Mouse (Mus musculus) 3134 (cell line): Measurements from ENCODE around the gene Chd1l.
A peak's percentile ranks its signal among the peaks of the same experiment; 100 is the strongest.

Source experiments
- DNase-seq: peaks from one replicate; pipeline ENCODE4 v3.0.0-alpha.2; 2011; ENCODE audit warnings: low spot score; ENCODE audit not compliant: insufficient read length; ENCODE audit errors: extremely low read depth

Gene Chd1l

DNA sequence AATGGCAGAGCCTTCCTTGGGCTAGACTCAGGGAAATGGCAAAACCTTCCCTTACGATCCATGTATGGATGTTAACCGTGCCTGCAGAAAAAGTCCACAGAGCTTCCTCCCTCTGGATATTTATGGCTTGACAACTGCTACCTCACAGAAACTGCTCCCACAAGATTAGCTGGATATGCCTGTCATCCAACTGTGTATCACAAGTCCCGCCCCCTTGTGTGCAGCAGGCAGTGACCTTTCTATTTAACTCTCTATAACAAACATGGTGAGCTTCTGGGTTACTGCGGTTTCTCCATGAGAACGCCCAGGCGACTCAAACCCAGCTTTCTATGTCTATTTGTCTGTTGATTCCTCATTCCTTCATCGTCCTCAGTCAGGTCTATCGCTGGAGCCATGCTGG, 7.9 kb upstream of the Chd1l start:
- DNase-seq, result no peak

DNA sequence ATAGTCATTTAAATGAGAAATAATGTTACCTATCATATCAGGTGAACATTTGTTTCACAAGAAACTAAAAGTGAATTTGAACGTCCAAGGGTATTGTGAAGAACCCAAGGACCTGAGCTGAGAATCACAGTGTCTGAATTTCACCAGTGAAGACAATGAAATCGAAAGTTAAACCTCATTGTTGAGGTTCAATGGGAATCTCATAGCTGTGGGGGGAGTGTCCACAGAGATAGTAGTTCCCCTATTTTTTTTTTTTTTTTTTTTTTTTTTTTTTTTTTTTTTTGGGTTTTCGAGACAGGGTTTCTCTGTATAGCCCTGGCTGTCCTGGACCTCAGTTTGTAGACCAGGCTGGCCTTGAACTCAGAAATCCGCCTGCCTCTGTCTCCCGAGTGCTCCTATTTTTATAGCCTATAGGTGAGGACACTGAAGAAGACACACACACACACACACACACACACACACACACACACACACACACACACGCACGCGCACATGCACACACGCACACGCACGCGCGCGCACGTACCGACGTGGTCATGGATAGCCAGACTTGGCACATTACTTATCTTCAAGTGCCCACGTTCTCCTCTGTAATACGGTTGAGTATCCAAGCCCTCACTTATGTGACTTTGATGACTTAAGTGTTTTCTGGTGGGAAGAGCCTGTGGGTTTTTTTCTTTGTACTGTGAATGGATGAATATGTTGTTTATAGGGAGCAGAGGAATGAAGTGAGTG, 7.3 kb upstream of the Chd1l start:
- DNase-seq, result no peak

DNA sequence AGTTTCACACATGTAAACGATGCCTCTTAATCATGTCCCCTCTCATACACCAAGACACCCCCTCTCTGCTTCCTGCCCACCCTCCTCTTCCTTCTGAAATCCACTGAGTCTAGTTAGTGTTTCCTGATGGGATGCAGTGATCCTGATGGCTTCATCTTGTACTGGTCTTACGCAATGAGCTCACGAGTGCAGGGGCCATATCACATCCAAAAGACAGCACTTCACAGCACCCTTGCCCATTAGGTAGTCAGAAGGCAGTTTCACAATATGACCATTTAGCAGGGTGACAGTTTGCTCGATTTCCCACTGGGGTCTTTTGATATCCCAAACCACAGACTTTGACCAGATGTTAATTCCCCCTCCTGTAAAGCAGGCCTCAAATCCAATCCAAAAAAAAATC, 5.9 kb upstream of the Chd1l start:
- DNase-seq, result no peak

DNA sequence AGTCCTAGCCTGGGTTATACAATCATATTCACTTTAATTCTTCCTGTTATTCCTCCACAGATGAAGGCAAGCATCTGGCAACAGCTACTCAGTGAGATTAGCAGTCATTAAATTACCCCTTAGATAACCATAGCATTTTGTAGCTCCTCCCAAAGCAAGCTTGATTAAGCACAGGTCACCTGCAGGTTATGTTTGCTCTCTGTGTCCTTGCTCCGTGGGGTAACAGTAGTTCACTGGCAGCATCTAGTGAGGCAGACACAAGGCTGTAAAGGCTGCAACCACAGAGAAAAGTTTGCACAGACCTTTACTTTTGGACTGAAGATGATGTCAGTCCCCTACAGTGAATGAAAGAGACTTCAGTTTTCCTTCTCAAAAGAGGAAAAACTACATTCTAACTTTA, 5.2 kb upstream of the Chd1l start:
- DNase-seq, result no peak

DNA sequence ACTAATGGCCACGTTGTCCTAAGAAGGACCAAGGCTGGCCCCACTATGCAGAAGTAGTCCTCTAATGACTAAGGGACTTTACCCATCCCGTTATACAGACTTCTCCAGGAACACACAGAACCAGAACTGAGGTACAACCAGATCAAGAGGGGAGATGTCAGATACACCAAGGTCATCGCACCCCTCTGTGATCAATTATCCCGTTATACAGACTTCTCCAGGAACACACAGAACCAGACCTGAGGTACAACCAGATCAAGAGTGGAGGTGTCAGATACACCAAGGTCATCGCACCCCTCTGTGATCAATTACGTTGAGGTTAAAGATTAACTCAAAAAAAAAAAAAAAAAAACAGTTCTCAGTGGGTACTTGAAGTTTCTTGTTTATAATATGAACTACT, 1.0 kb upstream of the Chd1l start:
- no peak for DNase-seq

DNA sequence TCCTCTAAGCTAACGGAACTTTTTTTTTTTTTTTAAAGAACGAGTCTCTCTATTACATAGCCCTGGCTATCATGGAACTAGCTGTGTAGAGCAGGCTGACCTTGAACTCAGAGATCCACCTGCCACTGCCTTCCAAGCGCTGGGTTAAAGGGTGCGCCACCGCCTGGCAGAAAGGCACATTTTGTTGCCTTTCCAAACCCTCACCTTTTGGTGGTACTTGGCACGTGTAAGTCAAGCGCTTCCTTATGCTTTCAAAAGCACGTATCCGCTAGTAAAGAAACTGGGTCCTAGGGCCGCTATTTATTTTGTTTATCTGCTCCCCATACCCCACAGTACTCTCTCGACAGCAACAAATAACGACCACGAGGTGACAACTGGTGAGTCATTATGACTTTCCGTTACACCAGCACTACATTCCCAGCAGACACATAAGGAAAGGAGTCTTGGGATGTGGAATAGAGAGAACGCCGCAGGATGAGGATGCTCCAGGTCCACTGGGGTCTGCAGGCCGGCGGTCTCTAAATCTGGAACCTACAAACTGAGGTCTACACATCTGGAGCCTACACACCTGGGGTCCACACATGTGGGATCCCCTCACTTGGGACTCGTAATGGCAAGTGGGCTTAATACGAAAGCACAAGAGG, 680 bp downstream of the Chd1l start:
- no peak for DNase-seq

DNA sequence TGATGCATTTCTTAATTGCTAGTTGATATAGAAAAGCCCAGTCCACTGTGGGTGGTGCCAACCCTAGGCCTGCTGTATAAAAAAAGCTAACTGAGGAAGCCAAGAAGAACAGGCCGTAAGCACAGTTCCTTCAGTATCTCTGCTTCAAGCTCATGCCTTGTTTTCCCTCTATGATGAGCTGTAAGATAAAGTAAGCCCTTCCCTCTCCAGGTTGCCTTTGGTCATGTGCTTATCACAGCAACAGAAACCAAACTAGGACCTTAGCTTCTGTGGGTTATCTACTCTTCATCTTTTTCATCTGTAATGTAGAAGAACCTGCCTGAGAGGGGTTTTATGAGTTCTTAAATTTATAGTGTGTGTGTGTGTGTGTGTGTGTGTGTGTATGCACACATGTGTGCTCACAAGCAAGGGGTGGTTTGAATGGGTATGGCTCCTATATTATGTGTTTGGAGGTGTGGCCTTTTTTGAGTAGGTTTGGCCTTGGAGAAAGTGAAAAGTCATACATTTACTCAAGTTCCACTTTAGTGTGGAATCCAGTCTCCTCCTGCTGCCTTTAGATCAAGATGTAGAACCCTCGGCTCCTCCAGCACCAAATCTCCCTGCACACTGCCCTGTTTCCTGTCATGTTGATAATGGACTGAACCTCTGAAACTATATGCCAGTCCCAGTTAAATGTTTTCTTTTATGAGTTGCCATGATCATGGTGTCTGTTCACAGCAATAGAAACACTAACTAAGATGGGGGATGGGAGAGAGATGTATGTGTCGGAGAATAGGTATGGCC, 9.8 kb downstream of the Chd1l start:
- DNase-seq, result no peak

DNA sequence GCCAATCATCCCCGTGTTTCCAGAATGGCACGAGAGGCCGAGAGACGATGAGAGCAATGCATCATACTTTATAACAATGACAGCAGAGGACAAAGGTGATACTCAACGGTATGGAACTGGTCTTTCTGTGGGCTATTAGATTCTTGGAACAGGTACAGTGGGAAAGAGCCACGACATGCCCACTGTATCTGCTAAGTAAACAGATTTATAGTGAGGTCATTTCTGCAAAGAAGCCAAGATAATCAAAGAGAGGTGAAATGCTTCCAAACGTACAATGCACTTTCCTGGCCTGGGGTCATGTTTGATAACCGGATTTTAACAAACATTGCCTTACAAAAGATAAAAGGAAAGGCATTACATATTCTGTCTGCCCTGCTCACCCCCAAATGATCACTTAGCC, 13.2 kb downstream of the Chd1l start:
- DNase-seq, result no peak

DNA sequence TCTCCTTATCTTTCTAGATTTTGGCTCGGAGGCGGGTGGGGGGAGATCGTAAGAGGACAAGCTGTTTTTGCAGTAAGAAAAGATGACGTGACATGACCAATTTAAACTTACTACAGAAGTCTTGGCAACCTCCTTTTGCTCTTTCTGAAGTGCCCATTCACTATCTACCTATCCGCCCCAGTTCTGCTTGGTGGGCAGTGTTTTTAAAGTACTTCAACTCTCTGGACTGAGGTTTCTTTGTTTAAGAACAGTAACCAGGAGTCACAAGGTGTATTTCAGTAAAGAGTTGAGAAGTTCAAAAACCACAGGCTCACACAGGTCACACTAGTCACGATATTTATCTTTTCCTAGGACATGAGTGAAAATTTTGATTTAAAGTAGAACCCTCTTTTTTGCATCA, 14.9 kb downstream of the Chd1l start:
- no peak for DNase-seq

DNA sequence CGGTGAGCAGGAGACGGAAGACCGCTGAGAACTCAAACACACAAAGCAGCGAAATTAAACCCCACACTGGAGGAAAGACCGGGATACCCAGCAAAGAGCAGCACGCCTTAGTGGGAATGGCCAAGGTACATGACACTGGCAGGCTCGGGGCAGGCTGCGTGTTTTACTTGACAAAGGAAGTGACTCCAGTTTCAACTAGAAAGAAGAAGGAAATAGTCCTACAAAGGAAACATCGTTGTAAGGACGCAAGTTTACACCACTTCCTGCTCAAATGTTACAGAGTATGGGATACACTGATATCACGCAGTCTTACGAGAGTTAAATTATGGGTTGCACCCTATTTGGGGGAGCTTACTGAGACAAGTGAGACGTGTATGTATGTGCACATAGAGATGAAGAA, 15.9 kb downstream of the Chd1l start:
- DNase-seq, result no peak

DNA sequence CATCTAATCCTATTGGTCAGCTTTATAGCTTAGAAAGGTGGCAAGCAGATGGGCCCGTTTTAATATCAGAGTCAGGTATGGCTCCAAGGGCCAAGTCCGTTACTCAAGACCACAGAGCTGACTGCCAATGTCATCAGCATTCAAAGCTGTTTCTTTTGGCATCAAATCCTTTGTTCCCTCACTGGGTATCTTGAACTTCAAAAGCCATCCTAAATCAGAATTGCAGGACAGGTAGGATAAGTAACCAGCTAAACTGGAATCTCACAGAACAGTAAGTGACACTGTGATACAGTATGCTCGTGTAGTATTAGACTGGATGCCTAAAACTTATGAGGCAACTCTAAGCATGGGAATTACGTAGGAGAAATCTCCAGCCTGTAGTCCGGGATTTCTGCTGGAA, 16.9 kb downstream of the Chd1l start:
- DNase-seq, result no peak

DNA sequence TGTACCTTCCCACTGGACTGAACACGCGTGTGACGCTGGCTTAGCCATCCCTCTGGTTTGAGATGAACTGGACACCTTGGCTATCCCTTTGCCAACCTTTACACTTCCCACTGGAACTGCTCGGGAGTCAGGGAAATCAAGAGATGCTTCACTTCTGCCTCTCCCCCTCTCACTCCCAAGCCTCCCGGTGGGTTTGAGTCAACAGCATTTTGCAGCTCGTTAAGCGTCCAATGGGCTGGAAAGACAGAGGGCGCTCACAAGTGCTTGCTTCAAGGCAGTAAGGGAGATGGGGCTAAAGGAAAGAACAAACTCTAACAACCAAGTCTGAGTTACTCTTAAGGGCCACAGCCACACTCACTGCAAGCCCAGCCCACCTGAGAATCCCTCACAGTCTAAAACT, 19.3 kb downstream of the Chd1l start:
- no peak for DNase-seq

DNA sequence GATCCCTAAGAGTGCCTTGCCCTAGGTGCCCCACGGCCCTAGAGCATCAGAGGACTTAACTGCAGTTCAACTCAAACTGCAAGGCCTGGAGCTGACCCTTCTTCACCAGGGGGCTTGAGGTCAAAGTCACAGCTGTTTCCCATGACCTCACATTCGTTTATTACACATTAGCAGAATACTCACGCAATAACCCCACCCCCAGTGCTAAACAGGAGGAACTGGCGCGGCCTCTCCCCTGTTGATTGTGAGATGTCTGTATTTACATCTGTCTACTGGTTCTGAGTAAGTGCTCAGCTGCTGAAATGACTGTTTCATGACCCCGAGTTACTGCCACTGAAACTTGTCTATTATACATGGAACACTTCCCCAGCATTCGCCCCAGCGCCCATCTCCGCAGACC, 22.3 kb downstream of the Chd1l start:
- no peak for DNase-seq

DNA sequence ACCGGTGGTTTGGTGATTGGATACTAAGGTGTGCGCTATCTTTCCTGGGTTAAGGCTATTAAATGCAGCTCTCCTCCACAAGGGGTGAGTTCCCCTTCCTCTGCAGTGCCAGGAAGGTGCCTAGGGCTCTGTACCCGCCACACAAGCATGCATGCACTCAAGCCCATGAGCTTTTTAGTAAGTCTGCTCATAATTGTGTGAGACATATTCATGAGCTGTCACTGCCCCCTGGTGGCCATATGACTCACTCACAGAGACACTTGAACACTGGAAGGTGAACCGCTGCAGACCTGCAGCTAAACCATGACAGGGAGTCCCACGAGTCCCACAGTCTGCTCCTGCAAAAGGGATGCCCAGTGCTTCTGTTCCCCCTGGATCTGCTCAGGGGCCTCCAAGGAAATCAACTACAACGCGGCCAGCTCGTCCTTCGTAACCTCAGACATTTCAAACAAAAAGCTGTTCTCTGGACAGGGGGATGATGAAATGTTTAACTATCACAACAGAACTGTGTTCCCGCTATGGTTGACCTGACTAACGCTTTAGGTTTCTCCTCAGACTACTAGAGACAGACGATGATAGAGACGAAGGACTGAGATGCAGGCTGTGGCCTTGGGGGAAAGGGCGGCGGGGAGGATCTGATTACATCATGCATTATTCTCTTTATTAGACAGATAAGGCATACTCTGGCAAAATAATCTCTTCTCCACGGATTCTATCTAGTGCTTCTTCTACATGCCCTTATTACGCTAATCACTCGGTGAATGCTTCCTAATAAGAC, 24.4 kb downstream of the Chd1l start:
- peak; percentile 32 for DNase-seq

DNA sequence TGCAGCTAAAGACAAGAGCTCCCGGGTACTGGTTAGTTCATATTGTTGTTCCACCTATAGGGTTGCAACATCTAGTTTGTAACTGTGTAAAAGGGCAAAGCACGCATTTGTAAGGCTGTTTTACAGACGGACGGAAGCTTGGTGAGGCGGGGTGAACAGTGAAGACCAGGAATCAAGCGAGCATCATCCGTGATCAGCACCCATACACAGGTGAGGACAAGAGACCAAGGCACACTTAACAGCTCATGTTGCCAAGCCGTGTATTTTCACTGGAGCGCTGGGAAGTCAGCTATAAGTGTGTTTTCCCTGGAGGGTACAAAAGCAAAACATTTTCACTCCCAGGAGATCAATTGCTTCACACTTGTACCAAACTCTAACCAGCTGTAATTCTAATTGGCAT, 36.2 kb downstream of the Chd1l start:
- no peak for DNase-seq

DNA sequence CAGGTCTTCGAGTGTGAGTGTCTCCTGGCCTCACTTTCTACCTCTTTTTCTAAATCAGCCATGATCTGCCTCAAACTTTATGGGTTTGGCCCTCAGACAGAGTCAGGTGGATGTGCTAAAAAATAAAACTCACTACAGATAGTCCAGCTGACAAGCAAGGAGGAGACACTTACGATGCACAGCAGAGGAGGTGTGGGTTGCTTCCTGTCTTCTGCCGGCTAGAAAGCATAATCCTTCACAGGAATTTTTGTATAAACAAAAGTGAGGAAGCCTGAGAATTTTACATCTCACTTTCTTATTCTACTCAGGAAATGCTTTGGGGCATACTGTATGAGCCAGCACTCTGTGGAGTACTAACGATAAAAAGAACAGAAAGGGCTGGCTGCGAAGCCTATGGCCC, 45.4 kb downstream of the Chd1l start:
- no peak for DNase-seq

DNA sequence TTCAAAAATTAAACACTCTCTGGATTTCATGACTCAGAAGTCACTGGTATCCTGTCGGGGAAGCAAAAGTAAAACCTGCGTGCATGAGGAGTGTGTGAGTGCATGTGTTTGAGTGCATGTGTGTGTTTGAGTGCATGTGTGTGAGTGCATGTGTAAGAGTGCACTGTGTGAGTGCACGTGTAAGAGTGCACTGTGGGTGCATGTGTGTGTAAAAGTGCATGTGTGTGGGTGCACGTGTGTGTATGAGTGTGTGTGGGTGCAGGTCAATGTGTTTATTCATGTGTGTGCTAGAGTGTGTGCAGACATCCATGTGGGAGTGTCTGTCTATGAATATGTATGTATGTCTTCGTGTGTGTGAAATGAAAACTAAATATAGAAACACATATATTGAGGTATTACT, 51.4 kb downstream of the Chd1l start:
- DNase-seq, result no peak

DNA sequence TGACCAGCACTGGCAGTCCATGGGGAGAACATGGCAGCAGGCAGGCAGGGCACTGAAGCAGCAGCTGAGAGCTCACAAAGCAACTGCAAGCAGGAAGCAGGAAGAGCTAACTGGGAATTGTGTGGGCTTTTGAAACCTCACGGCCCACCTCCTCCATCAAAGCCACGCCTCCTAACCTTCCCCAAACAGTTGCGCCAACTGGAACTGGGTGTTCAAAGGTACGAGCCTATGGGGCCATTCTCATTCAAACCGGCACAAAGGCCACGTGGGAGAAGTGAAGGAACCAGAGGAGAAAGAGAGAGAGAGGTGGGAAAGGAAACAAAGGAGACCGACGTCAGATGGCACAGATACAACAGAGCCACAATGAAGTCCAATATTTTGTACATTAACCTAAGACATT, 63.8 kb downstream of the Chd1l start:
- DNase-seq, result no peak

DNA sequence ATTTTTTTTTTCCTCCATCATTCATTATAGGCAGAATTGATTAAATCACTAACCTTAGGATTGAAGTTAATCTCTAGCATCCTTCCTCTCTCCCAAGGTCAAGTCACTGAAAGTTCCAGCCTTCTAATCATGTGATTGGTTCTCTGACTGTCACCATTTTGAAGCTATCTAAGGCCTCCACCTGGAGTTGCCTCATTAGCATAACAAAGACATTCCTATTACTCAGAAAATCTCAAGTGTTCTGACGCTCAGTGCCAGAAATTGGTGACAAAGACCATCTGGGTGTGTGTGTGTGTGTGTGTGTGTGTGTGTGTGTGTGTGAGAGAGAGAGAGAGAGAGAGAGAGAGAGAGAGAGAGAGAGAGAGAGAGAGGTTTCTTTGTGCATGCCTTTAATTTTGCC, 69.8 kb downstream of the Chd1l start:
- DNase-seq, result no peak

DNA sequence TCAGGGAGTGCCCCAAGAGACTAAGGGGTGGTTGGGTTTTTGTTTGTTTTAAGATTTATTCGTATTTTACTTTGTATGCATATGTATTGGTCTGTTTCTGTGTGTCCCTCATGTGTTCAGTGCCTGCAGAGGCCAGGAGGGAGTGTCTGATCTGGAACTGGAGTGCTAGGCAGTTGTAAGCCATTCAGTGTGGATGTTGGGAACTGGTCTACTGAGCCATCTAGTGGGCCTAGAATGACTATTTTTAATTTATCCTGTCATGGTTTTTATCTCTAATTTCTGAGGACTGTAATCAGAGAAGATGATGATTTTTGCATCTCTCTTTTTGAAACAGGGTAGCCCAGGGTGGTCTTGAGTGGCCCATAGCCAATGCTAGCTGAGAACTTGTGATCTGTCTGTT, 71.4 kb downstream of the Chd1l start:
- DNase-seq, result no peak

DNA sequence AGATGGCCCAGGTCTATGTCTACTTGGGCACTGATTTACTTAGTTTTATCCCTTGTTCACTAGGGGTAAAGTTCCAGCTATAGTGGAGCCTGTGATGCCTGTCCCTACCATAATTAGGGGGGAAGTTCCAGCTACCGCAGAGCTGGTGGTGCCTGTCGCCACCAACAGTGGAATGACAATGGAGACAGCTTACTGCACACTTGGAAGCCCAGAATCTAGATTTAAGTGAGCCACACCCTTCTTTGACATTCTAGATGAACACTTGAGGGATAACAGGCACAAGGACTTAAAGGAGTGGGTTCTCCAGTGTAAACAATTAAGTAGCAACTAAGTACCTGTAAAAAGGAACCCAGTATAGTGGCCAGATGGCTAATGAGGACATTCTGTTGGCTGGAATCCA, 73.0 kb downstream of the Chd1l start:
- DNase-seq, result no peak
